Mouse (Mus musculus): ENCODE results near the gene Nol3.

The Nol3 gene

DNA sequence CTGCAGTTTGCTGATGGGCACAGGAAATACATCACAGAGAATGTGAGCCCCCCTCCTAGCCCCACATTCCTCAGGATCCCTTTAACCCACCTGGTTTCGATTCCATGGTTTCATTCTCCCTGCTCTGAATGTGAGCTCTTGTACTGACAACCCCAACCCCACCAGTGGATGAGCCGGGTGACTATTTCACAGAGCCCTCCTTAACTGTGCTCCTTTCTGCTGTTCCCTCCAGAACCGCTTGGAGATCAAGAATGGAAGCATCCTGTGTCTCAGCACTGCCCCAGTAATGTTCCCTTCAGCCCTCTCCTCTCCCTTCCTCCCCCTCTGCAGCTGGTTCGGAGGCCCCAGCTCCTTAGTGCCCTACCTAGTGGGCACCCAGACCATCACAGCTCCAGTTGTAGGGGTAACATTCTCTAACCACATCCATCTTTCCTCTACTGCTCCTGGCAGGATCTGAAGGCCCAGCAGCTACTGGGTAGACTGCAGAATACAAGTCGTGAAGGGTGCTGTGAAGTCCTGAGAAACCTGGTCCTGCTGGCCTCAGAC is 30.3 kb downstream of the Nol3 start:
- in situ Hi-C loops (cut with MboI, MseI), result no loop called here

DNA sequence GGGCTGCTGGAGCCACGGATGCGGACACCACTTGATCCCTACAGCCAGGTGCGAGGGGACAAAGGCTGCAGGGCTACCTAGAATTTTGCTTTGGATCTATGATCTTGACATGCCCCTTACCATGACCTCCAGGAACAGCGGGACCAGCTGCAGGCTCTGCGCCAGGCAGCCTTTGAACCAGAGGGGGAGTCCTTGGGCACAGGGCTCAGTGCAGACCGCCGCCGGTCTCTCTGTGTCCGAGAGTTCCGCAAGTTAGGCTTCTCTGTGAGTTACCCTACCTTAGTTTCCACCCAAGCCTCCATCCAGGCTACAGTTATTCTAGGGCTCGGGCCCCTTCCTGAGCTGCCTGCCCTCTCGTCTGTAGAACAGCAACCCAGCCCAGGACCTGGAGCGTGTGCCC is 31.7 kb downstream of the Nol3 start:
- in situ Hi-C loops (cut with MboI, MseI), result no loop called here

DNA sequence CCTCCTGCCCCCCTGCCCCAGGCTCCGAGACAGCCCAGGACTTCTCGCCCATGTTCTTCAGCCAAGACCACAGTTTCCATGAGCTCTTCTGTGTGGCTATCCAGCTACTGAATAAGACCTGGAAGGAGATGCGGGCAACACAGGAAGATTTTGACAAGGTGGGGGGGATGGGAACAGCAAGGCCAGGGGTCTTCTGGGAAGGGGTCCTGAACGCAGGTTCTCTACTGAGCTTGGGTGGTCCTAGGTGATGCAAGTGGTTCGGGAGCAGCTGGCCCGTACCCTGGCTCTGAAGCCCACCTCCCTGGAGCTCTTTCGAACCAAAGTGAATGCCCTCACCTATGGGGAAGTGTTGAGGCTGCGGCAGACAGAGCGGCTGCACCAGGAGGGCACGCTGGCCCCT is 32.5 kb downstream of the Nol3 start:
- in situ Hi-C loops (cut with MboI, MseI), result no loop called here

DNA sequence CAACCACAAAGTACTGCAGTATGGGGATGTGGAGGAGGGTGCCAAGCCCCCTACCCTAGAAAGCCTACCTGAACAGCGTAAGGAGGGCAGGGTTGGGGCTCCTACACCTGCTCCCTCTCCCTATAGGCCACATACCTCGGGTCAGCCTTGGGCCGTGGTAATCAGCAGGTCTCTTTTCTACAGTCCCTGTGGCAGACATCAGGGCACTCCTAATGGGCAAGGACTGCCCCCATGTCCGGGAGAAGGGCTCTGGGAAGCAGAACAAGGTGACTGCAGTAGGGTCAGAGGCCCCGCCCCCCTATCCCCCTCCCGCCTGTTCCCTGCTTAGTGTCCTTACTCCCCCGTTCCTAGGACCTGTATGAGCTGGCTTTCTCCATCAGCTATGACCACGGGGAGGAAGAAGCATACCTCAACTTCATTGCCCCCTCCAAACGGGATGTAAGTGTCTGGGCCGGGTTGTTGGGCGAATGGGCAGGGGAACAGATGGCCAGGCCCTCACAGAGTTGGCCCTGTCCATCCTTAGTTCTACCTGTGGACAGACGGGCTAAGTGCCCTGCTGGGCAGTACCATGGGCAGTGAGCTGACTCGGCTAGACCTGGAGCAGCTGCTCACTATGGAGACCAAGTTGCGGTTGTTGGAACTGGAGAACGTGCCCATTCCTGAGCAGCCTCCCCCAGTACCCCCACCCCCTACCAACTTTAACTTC is 33.4 kb downstream of the Nol3 start:
- in situ Hi-C loops (cut with MboI, MseI), result no loop called here

DNA sequence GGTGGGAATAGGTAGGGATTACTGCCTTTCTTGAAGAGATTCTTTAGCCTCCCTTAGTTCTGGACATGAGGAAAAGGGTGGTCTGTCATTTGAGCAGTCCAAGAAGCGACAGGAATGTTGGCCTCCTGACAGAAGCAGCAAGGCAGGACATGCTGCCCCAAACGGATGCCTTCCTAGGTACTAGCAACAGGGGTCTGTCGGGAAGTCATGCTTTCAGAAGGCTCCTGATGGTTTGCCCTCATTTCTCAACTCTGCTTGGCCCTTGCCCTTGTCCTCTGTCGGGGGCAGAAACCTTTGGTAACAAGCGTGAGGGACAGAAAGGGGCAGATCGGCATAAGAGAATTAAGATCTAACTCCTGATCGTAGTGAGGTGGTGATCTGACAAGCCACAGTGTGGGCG is 34.2 kb downstream of the Nol3 start:
- in situ Hi-C loops (cut with MboI, MseI), result no loop called here

DNA sequence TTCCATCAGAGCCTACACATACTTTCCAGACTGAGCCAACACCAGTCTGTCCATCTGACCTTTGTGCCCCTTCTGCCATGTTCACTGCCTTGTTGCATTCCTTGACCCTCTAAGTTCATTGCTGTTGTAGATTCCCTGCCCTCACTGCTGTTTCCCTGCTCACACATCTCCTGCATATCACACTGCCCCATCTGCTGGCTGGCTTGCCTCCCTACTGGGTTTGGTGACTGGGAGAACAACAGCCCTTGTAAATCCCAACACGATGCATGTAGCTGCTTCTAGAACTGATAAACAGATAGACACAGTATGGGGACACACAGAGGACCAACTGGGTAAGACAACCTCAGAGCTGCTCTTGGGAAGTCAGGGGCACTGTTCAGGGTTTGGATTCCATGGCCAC is 35.8 kb downstream of the Nol3 start:
- in situ Hi-C loops (cut with MboI, MseI), result no loop called here

DNA sequence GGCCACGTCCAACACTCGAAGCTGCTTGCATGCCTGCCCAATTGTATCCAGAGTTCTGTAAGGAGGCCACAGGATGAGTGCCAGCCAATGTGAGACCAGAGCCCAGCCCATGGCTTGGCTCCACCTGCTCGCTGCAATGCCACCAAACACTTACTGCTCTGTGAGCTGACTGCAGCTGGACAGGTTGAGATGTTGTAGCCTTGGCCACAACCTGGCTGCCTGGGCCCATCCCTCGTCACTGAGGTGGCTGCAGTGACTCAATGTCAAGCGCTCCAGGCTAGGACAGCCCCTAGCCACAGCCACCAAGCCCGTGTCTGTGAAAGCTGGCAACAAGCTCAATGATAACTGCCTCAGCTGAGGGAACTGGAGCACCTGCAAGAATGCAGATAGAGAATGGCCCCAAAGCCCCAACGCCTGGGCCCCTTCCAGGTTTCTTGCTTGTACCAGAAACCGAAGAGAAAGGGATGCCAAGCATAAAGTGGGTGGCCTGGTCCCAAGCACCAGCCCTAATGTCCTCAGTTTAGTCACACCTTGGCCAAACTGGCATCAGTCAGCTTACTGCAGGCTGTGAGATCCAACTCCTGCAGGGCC is 37.0 kb downstream of the Nol3 start:
- in situ Hi-C loops (cut with MboI, MseI), result no loop called here

DNA sequence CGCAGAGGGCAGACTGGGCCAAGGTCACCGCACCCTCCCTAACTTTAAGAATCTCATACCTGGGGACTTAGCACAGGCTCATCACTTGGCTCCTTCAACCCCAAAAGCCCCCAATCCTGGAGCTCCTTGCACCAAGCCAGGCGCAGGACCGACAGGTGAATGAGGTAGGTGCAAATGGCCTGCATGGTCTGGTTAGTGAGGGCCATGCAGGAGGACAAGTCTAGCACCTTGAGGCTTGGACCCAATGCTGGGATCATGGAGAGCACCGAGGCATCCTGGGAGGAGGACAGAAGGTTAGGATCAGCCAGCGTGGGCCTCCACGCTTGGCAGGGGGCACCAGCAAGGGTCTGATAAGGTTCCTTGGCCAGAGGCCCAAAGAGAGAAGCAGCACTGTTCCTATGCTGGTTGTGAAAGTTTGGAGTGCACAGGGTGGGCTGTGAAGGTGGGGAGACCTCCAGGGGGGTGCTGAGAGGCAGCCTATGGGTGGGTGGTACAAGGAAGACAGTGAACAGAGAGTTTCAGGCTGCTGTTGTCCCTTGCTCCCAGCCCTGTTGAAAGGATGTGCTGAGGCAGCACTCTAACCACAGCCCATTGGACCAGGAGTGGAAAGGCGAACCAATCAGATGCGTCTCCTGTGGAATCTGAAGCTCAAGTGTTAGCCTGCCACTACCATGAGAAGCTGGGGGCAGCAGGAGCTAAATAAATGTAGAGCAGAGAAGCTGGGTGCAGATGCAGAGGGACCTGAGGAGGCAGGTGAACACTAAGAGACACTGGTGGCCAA is 37.9 kb downstream of the Nol3 start:
- in situ Hi-C loops (cut with MboI, MseI), result no loop called here

DNA sequence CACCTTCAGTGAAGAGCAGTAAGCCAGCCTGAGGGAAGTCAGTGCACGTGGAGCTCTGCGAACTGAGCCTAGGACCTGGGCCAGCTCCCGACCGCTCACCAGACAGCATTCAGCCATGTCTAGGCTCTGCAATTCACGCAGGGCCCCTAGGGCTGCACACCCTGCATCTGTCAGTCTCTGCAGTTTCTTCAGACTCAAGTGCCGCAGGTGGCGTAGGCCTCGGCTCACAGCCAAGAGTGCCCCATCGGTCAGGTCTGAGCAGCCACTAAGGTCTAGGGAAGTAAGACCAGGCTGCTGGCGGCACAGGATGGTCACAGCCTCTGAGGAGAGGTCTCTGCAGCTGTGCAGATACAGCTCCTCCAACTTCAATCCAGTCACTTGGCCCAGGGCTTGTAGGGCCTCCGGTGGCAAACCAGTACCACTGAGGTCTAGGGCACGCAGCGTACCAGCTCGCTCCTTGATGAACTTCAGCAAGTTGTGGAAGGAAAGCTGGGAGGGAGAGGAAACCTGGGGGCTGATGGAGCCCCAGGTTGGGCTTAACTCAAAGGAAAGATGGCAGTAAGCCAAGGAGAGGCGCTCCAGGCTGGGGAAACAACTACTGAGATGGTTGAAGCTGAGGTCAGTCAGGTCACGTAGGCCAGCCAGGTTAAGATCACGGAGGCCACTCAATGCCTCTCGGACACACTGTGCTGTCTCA is 39.3 kb downstream of the Nol3 start:
- in situ Hi-C loops (cut with MboI, MseI), result no loop called here

DNA sequence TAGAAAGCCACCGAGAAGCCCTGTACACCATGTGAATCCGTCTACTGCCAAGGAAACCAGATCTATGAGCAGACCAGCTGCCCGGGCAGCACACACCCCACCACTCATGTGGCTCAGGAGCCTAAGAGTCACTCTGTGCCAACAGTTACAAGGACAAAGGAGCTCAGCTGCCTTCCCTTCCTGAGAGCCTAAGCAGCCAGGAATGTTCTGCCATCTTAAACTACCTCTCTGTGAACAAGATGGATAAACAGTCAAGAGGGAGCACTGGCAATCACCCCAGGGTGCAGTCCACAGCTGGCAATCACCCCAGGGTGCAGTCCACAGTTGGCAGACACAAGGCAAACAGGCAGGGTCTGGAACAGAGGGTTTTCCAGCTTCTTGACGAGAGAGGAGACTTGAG is 42.0 kb downstream of the Nol3 start:
- in situ Hi-C loops (cut with MboI, MseI), result no loop called here

DNA sequence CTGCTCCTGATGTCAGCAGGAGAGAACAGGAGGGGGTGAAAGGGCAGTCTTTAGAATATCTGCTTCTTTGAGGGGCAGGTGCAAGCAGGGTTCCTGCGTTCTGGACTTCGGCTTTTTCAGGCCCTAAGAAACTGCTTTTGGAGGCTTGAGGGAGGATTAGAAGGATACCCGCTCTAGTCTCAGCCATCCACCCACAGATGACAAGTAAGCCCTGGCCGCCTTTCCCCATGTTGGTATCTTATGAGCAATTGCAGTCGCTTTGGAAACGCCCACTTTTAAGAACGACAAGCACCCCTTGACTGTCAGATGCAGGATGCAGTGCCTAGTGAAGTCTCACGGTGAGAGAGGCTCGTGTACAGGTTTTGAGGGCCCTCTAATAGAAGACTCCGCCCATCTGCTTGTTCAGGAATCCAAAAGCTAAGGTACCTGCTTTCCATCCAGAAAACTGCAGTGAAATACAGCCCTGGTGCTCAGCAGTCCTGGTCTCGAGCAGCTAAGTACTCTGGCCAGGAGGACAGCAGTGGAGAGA is 42.8 kb downstream of the Nol3 start:
- in situ Hi-C loops (cut with MboI, MseI), result no loop called here

DNA sequence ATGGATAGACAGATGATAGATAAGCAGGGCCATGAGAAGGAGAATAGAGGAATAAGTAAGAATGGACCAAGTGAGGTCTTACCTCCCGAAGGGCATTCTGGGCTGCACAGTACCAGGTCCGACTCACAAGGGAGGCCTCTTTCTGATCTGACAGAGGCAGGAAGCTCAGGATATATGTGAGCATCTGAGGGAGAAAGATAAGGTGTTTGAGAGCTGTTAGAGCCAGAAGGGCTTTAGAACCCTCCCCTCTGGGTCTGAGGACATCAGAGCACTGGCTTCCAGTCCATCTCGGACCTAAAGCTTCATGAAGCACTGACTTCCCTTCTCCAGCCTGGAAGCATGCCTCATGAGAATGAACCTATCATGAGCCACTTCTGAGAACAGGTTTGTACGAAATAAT is 47.2 kb downstream of the Nol3 start:
- in situ Hi-C loops (cut with MboI, MseI), result no loop called here

DNA sequence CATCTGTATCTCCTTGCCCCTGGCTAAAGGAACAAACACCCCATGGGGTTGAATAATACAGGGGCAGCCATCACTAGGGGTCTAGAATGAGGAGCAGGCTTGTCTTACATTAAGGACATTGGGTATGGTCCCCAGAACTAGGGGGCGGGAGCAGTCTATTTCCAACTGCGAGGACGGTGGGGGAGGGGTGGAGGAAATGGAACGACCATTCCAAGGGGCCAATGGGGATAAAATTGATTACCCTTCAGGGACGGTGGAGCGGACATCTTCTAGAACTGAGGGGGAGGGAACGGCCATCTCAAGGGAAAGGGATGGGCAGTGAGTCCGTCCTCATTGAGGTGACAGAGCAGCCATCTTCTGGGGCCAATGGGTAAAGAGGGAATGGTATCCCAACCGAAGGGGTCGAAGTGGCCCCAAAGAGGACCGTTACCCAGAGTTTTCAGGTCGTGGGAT is 49.7 kb downstream of the Nol3 start:
- in situ Hi-C loops (cut with MboI, MseI), result no loop called here

DNA sequence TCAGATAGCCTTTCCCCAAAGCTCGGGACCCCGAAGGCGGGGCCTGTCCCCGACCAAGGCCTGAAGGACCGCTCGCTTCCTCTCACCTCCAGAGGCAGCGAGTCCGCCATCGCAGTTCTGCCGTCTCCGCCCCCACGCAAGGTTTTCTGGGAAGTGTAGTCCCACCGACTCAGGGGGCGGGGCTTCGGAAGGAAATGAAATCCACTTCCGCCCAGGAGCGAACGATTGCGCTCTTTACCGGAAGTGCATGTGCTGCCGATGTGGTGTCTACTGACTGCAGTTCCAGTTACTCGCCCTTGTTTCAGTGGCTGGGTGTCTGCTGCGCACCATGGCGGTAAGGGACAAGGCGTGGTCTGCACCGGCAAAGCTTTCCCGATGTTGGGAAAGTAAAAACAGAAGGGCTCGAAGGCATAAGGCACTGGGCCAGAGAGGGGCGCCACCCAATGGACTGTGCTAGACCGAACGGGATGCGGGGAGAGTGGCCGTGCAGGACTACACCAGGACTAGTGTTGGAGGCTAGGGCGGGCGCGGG is 50.3 kb downstream of the Nol3 start, which contains the start of the genes Lrrc29 and Tmem208:
Lrrc29 (minus strand) TSS at position 138 of the 532 bp plus-strand sequence.
Tmem208 (plus strand) TSS at position 214 of the 532 bp plus-strand sequence.
- in situ Hi-C loops (cut with MboI, MseI), result no loop called here

DNA sequence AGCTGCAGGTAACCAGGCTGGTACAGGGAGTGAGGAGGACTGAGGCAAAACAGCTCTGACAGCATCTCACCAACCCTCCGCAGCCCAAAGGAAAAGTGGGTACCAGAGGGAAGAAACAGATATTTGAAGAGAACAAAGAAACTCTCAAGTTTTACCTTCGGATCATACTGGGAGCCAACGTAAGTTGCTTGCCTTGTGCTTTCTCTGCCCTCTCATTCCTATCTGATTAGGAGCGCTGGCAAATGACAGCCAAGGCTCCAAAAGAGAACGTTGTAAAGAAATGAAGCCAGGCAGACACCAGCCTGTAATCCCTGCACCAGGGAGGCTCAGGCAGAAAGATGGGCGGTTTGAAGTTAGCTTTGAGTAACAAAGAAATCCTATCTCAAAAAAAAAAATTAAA is 51.0 kb downstream of the Nol3 start:
- in situ Hi-C loops (cut with MboI, MseI), result no loop called here

DNA sequence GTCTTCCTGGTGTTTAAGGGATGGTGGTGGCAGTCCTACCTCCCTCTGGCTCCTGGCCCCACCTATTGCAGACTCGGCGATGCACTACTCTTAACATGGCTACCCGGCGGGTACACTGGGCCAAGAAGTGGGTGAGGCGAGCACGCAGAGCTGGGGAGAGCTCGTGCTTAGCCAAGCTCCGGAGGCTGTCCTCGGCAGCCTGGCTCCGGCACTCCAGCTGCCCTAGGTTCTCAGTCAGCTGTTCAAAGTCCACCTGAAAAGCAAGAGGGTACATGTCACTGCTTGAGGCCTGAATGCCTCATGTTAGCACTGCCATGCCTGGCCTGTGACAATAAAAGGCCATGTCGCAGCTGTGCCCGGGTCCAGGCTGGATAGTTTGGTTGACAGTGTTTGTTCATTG is 54.4 kb downstream of the Nol3 start:
- in situ Hi-C loops (cut with MboI, MseI), result no loop called here

DNA sequence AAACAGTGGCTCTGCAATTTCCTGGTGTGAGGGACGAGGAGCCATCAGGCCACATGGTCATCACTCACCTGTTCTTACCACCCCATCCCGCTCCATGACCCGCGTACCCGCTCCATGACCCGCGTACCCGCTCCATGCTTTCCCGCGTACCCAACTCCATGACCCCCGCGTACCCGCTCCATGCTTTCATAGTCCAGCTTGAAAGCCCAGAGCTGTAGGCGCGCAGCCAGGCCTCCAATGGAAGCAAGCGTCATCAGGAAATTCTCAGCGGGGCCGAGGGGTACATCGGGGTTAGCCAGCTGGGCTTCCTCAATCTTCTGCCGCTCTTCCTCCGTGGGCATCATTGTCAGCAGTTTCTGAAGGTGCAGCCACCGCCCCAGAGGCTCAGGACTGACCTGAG is 55.5 kb downstream of the Nol3 start:
- in situ Hi-C loops (cut with MboI, MseI), result no loop called here
